Mouse (Mus musculus): Measurements from ENCODE around the gene 1600012H06Rik. TPM values are rescaled to one million over a fixed set of nuclear protein-coding genes. Genes with fewer than 3 reads are reported as not detected.

The 1600012H06Rik gene
- polyA plus RNA-seq, 2 experiments from 2014 or later: 18.3 to 19.1 TPM

Other genes with a start within 250 kb of the 1600012H06Rik start
- not detected for gene Thbs2, start 248.9 kb upstream of the 1600012H06Rik start, polyA plus RNA-seq (2017; shearing (Covaris generic))
- gene Wdr27, start within 50 bp of the 1600012H06Rik start, polyA plus RNA-seq (2017; shearing (Covaris generic)): under 1 TPM in 1 of 2 experiments, not detected in 1; 0.57 TPM
- 10 to 100 TPM; 12.0 to 15.2 TPM for gene Phf10, start 18.1 kb downstream of the 1600012H06Rik start, polyA plus RNA-seq (2017; shearing (Covaris generic))
- 10 to 100 TPM; 43.4 to 66.1 TPM for gene 9030025P20Rik, start 35.3 kb downstream of the 1600012H06Rik start, polyA plus RNA-seq (2017; shearing (Covaris generic))
- 1 to 10 TPM; 3.1 to 3.3 TPM for gene Gm3417, start 35.6 kb downstream of the 1600012H06Rik start, polyA plus RNA-seq (2017; shearing (Covaris generic))
- 10 to 100 TPM in 1 of 2 experiments, 1 to 10 TPM in 1; 5.6 to 10.9 TPM for gene Gm3435, start 67.0 kb downstream of the 1600012H06Rik start, polyA plus RNA-seq (2017; shearing (Covaris generic))
- 100 to 1,000 TPM; 102 to 158 TPM for gene Ermard, start 98.0 kb downstream of the 1600012H06Rik start, polyA plus RNA-seq (2017; shearing (Covaris generic))
- gene Tcte3, start 98.3 kb downstream of the 1600012H06Rik start, polyA plus RNA-seq (2017; shearing (Covaris generic)): 1 to 10 TPM in 1 of 2 experiments, not detected in 1; 5.5 TPM
- gene Gm3448, start 98.4 kb downstream of the 1600012H06Rik start, polyA plus RNA-seq (2017; shearing (Covaris generic)): 1 to 10 TPM; 2.1 to 4.7 TPM

Measured in activated CD4-positive, CD25-positive, alpha-beta regulatory T cell, adult 4 months (primary cell).